Mouse (Mus musculus): ENCODE measurements around the gene Nccrp1.

Gene Nccrp1

DNA sequence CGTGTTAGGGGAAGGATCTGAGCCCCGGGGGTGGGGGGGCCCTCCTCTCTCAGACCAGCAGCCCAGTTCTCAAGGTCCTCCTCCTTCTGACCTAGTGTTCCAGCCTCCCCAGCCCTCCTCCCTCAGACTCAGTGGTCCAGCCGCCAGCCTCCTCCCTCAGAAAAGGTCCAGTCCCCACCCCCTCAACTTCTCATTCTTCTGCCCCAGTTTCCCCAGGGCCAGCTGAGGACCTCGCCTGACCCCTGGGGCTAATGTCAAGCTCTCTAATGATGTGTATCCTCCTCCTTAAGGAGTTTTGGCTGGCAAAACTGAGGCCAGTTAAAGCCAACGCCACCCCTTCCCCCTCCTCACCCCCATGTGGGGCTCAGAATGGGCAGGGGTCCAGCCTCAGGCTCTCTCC is at the start of gene Nccrp1:
Gene Nccrp1 (minus strand): TSS at position 101 of the 400 bp plus-strand sequence.
- DNase-seq, result no peak

DNA sequence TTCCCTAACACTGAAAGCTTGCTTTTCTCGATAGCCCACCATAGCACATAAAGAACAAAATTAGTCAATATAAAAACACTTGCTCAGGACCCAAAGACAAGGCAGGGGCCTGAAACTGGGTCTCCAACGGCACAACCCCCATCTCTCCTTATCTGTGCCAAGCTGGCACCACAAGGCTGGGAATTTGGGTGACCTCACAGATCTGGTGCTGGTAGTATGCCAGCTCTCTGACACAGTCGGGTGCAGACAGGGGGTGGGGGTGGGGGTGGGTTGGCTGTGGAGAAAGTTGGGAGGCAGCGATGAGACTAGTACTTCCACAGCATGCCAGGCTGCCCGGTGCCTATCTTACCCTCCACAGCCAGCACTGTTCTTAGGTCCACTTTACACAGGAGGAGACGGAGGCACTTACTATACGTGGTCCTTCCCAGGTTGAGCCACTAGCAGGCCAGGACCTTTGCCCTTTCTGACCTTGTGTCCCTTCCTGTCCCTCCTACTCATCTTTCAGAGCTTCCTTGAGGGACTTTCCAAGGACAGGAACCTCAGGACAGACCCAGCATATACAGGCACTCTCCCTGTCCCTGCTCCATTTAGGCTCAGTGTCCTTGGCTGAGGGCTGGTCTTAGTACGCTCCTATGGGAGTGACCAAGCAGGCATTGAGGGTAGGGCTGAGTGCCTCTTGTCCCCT is 48.8 kb upstream of the Nccrp1 start:
- no peak for DNase-seq

DNA sequence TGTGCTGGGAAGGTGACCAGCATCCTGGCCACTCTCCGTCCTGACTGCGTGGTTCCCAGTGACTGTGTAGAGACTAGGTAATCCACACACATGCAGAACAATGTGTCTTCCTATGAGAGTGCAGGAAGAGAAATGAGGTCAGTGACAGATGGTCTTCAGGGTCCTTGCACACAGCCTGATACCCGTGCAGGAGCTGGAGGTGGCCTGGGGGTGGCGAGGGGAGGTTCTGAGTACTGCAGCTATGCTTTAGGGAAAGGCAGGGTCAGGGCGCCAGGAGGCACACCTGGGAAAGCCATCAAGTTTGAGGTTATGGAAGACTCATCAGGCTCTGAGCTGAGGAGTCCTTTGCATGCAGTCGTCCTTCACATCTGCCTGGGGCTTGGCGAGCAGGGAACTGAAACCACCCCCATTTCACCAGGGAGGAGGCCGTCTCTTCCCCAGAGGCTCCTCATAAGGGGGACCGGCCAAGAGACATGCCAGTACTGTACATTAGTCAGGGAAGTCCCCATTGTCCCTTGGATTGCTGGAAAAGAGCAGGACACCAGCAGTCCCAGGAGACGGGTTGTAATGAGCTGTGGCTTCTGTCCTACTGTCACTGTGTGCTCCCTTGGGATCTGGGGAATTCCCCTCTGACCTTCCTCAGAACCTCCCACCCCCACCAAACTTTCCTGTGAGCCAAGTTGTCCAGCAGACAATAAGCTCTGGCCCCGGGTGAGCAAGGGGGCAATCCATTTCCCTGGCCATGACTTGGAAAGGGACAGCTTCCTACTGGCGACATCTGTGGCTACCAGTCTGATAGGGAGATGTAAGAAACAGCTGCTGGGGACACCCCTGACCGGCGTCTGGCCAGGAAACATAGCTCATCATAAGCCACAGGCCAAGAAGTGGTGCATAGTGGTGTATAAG is 46.4 kb upstream of the Nccrp1 start:
- peak; percentile 61 for DNase-seq

DNA sequence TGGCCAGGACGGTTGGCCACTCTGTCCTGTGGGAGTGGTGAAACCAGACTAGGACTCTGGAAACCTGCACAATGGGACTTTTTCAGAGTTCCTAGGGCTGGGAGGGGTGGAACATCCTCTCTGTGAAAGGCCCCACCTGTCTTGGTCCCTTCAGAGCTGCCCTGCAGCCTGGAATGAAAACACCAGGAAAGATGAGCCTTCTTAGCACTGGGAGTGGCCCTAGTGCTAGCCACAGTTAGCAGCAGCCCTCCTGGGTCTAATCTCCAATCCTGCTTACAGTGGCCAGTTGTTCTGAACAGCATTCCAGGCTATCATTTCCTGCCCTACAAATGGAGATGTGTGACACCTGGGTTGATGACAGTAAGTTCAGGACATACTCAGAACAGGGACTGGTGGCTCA is 44.8 kb upstream of the Nccrp1 start:
- DNase-seq, result no peak

DNA sequence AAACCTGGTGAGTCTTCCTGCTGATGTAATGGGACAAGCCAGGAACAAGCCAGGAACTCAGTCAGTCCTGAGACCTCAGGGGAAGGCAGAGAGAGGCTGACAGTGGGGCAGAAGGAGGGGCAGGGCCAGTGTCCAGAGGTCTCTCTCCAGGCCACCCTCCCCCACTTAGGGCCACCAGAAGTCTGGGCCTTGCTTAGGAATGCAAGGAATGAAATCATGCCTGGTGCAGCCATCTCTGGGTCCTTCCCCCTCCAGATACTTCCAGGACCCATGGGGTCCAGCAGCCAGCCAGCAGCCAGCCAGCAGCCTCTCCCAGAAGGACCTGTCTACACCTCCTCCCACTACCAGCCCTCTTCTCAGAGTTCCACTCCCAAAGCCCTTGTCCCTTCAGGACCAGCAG is 40.6 kb upstream of the Nccrp1 start:
- no peak for DNase-seq

DNA sequence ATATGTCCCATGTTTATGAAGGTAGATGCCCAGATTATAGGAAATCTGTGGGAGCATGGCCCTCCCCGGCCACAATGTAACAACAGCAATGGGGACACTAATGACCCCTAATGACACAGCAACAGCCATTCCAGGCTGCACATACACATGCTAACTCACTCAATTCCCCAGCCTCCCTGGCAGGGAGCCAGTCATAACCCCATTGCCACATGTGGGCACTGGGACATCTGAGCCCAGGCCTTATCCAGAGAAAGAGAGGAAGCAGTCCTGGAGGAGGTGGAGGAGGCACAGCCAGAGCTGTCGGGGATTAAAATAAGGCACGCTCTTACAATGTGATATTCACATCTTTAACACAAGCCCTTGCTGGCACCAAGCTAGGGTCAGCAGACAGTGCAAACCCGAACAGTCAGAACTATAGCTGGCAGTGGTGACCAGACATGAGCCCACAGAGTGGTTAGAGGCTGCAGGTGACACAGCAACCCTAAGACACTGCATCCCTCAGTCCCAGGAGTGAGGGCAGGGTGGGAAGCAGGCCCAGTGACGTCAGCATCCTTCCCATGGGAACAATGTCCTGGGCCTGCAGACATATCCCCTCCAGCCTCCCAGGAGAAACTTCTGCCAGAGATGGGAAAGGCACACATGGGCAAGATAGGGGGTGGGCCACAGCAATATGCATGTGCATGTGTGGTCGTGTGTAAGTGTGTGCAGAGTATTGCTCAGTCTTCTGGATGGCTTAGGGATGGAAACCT is 39.8 kb upstream of the Nccrp1 start:
- peak; percentile 72 for DNase-seq

DNA sequence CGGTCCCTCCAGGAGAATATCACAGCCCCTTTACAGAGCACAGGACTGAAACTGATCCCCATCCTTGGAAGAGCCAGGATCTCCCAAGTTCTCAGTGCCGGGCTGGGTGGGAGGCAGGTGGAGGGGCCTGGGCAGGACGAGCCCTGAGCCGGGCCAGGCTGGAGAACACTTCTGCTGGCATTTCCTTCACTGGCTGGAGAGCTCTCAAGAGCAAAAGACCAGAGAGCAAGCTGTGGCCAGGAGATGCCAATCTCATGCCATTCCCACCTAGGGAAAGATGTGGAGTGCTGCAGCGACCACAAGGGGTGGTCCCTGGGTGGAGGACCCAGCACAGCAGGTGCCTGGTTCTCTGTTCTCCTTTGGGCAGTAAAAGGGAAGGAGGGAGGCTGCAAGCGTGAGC is 37.9 kb upstream of the Nccrp1 start:
- DNase-seq, result peak; percentile 61

DNA sequence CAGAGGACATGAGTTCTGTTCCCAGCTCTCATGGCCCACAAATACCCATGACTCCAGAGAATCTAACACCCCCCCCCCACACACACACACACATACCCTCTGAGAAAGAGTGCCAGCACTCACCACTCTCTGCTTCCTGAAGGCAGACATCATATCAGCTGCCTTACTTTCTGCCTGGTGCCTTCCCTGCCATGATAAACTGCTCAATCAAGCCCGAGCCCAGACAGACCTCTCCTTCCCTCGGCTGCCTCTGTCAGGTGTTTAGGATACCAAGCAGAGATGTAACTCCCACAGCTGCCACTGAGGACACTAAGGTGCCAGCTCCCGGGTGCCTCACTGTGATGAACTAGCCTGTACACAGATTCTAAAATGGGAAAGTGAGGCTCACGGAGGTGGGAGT is 37.4 kb upstream of the Nccrp1 start:
- no peak for DNase-seq

DNA sequence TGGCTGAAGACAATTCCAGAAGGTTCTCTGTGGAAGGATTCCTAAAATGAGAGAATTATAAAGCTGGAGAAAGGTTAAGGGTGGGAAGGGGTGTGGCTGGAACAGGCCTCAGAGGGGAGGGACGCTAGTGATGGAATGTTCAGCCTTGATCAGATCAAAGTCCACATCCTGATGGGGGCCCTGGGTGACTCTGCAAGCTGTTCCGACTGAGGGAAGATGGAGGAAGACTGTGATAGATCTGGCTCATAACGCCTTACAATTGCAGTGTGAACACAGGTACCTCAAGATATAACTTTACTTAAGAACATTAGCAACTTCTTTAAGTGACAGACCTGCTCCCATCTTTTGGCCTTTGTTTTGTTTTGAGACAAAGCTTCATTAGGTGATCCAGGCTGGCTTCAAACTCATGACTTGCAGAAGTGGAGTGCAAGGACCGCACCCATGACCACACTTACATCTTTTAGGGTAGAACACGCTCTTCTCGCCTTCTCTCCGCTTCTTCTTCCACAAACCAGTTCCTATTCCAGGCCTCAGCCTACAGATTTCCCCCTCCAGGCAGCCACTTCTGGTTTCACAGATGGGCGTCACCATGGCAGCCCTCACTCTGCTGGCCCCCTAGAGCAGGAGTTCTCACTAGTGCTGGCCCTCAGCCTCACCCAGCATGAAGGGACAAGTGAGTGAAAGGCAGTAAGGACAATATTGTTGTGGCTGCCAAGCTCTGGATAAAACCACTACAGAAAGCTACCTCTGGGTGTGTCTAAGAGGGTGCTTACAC is 36.7 kb upstream of the Nccrp1 start:
- peak; percentile 62 for DNase-seq

DNA sequence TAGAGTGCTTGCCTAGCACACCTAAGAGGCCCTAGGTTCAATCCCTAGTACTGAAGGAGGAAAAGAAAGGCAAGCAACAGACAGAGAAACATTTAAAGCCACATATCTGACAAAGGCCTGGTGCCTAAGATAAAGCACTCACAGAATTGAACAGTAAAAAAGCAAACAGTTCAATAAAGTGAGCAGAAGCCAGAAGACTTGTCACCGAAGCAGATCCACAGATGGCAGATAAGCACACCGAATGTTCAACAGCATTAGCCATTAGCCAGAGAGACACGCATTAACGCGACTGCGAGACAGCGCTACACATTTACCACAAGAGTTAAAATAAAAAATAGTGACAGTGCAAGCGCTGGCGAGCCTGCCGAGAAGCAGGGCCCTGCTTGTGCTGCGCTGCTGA is 35.8 kb upstream of the Nccrp1 start:
- DNase-seq, result no peak

DNA sequence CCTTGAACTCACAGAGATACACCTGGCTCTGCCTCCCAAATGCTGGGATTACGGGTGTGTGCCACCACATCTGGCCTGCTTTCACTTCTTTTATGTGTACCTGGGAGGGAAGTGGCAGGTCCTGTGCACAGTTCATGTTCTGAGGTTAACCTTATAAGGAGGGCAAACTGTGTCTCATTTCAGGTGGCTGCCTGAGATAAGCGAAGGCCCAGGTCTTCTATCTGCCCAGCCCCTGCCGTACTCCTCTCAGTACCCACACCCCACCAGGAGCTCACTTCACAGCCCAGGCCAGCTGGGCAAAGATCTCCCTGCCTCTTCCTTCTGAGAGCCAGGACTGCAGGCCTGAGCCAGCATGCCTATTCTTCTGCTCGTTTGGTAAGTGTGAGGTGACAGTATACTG is 34.7 kb upstream of the Nccrp1 start:
- no peak for DNase-seq

DNA sequence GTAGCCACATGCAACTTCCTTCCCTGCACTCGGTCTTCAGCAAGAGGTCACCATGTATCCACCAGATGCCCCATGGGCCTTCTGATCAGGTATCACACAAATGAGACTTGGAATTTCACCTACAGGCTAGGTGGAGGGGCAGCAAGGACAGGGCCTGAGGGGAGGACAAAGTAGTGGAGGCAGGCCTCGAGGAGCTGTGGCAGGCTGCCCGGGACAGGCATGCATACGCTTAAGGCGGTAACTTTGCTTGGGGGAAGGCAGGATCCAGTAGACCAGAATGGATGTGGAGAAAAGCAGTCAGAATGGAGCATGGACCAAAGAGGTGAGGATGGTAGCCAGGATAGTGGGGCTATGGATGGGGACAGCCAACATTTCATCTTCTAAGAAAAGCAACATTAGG is 32.8 kb upstream of the Nccrp1 start:
- no peak for DNase-seq

DNA sequence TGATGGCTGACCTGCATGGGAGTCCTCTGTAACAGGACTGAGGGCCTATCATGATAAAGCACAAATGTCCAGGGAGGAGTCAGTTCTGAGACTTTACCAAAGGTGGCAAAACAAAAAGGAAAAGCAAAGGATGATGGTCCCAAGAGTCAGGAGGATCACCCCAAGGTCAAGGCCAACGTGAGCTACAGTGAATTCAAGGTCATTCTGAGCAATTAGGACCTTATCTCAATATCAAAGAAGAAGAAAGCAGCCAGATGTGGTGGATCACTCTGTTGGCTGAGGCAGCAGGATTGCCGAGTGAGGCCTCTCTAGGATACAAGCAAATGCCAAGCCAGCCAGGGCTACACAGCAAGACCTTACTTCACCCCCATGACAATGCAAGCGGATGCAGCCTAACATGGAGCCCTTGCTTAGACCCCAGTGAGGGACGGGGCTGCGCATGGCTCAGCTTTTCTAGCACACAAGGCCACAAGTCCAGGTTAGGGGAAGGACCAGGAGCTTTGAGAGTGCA is 31.5 kb upstream of the Nccrp1 start:
- DNase-seq, result no peak

DNA sequence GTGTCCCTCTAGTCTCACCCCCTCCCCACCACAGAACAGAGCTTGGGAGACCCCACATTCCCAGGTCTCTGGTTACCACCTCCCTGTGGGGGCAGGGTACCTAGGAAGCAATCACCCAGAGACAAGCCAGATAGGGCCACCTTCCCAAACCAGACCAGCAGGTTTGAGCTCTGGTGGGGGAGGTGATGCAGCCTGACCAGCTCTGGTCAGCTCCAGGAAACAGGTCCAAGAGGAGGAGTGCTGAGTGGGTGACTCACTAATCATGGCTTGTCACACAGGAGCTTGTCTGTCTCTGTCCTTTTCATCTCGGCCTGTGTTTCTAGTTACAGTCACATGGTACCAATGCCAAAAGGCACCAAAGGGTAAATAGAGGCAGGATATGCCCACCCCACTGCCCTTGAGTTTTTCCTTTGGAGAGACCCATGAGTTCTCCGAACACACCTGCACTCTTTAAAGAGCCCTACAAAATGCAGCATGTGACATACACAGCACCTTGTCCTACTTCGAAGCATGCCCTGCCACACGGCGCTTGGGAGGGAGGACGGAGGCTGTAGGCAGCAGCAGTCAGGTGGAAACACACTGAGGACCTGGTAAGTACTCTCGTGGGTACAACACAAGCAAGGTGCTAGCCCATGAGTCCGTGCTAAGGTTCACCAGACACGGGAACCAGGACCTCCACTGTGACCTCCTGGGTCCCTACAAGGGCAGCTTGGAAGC is 30.9 kb upstream of the Nccrp1 start:
- peak; percentile 91 for DNase-seq

DNA sequence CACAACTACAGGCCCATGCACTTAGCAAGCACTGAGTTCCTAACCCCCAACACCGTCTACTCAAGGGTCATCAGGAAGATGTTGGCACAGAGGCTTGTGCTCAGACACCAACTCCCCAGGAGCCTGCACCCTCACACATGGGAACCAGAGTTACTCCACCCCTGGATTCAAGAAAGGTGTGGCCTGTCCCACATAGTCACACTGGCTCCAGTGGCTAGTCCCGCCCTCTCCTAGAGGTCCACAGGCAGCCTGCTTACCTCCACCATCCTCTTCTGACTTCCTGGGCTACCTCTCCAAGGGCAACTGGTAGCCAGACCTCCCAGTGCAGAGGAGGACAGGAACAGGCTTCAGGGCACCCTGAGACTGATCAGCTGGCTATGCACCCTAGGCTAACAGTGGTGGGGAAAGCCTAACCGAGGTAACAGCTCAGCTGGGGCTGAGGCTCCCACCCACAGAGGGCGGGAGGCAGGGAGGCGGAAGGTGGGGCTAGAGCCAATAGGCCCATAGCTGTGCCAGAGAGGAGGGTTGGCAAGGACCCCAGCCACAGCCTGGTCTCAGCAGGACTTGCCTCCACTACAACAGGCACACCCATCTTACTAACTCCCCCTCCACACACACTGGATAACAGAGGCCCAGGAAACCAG is 29.3 kb upstream of the Nccrp1 start:
- DNase-seq, result peak; percentile 91

DNA sequence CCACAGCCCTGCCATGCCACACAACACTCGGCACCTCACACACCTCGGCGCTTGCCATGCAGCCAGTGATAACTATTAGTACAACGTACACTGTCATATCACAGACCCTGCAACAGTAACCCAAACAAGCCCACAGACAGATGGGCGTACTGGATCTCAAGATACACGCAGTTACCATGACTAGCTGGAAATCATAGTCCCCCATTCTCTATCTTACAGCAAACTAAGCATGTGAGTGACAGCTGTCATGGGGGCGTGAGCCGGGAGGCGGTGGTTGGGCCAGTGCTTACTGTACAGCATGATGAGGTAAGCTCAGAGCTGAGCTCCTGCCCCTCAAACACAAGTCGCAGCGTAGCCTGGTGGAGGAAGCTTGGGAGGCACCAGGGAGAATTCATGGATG is 28.5 kb upstream of the Nccrp1 start:
- DNase-seq, result no peak

DNA sequence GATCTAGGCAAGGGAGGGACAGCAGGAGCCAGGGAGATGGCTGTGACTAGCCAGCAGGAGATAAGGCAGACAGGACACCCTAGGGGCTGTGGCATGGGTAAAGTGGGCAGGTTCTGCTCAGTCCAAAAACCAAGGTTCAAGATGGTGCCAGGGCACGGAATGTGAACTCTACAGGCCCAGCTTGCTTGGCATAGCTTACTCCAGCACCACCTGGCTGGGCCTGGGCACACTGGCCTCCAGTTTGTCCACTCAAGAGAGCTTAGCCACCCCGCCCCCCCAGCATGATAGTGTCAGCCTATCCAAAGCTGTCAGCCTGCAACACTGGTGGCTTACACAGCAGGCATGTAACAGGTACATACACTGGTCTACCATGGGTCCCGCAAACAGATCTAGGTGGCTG is 26.2 kb upstream of the Nccrp1 start:
- DNase-seq, result no peak

DNA sequence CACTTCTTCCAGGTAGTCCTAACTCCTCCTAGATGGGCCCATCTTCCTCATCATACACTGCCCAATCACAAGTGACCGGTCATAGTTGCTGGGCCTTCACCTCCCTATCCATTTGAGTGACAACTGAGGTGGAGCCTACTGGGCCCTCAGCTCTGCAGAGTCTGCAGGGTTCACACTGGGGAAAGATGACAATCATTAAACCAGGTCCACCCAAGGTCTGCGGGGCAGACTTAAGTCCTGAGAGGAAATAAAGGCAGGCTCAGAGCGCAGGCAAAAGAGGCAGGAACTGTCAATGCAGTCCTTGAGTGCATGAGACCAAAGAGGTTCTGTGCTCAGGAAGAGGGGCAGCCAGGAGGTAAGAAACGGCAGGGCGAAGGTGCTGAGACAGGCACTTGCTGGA is 25.6 kb upstream of the Nccrp1 start:
- no peak for DNase-seq

DNA sequence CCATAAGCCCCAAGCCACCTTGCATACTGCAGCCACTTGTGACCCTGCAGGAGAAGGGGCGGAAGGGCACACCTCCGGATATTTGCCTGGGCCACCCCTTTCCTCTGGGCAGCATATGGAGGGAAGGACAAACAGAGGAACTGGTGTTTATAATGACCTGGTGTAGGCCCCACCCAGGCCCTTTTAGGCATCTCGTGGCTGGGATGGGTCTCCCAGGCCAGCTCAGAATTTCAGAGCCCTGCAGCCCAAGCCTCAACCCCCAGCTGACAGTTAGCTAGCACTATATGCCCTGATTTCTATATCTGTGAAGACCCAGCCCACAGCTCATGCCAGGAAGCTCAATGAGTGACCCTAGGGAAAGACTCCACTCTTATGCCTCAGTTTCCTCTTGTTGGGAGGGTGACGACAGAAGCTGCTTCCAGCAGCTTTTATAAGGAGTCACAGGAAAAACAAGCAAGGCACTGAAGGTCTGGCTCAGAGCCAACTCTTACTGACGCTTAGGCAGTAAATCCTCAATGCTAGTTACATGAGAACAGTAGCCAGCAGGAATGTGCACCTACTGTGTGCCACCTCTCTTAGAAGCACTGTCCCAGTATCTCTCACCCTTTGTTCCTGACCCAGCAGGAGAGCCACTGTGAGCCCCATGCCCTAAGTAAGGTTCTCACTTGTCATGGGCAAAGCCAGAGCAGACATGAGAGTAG is 24.1 kb upstream of the Nccrp1 start:
- peak; percentile 84 for DNase-seq

DNA sequence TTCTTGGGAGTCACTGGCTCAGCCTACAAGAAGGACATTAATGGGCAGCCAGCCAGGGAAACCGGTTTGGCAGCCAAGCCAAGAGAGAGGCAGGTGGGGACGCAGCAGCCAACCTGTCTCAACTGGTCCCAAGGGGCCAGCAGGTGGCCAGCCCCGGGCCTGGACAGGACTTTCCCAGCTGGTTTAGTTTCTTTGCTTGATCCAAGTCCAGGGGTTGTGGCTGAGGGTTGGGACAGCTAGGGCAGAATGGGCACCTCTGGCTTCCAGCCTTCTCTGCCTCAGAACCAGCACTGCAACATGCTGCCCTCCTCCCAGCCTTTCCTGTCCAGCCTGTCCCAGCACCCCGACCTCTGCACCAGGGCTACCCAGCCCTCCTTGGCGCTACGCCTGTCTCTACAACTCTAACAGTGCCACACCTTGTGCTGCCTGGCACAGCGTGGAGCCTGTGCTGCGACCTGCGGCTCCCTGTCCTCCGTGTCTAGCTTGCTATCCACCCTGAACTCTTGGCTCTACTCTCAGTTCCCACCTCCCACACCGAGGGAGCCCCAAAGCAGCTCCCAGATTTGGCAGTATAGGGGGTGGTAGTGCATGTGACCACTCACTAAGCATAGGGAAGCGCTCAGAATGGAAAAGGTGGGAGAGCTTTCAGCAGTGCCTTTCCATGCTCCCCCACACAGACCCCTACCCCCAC is 23.4 kb upstream of the Nccrp1 start:
- peak; percentile 96 for DNase-seq

All from lung, postnatal 36 days (tissue).